Mouse (Mus musculus): ENCODE measurements around the gene Parp6.

The Parp6 gene

GRCm38 (mm10) chr9:59616622-59617306 lies at the start of gene Parp6:
Gene Parp6 (plus strand): TSS chr9:59617284.
- peak; percentile 99 for DNase-seq (ENCODE audit: low spot score)

- DNase-seq (ENCODE audit: low spot score): no peak
Observed at GRCm38 (mm10) chr9:59571852-59572251, 45.2 kb upstream of the Parp6 start.

GRCm38 (mm10) chr9:59577401-59577800 lies 39.7 kb upstream of the Parp6 start:
- no peak for DNase-seq (ENCODE audit: low spot score)

GRCm38 (mm10) chr9:59577844-59578504 lies 39.1 kb upstream of the Parp6 start, which contains the start of gene Celf6:
Gene Celf6 (plus strand): TSS chr9:59577917.
- peak; percentile 84 for DNase-seq (ENCODE audit: low spot score)

GRCm38 (mm10) chr9:59578505-59578867 lies 38.6 kb upstream of the Parp6 start:
- no peak for DNase-seq (ENCODE audit: low spot score)

GRCm38 (mm10) chr9:59584871-59585308 lies 32.2 kb upstream of the Parp6 start:
- DNase-seq (ENCODE audit: low spot score): peak; percentile 25

GRCm38 (mm10) chr9:59588252-59588651 lies 28.8 kb upstream of the Parp6 start:
- DNase-seq (ENCODE audit: low spot score): no peak

GRCm38 (mm10) chr9:59588710-59589671 lies 28.1 kb upstream of the Parp6 start:
- DNase-seq (ENCODE audit: low spot score): no peak

- no peak for DNase-seq (ENCODE audit: low spot score)
Observed at GRCm38 (mm10) chr9:59589703-59590439, 27.2 kb upstream of the Parp6 start.

GRCm38 (mm10) chr9:59601661-59602060 lies 15.4 kb upstream of the Parp6 start:
- no peak for DNase-seq (ENCODE audit: low spot score)

GRCm38 (mm10) chr9:59605967-59606366 lies 11.1 kb upstream of the Parp6 start:
- DNase-seq (ENCODE audit: low spot score): no peak

GRCm38 (mm10) chr9:59610950-59611349 lies 6.1 kb upstream of the Parp6 start:
- DNase-seq (ENCODE audit: low spot score): no peak

- no peak for DNase-seq (ENCODE audit: low spot score)
Observed at GRCm38 (mm10) chr9:59615797-59616196, 1.3 kb upstream of the Parp6 start.

- peak; percentile 33 for DNase-seq (ENCODE audit: low spot score)
Observed at GRCm38 (mm10) chr9:59617307-59617973, 356 bp downstream of the Parp6 start.

- no peak for DNase-seq (ENCODE audit: low spot score)
Observed at GRCm38 (mm10) chr9:59638372-59638771, 21.3 kb downstream of the Parp6 start.

- no peak for DNase-seq (ENCODE audit: low spot score)
Observed at GRCm38 (mm10) chr9:59639936-59640335, 22.9 kb downstream of the Parp6 start.

GRCm38 (mm10) chr9:59641320-59641719 lies 24.2 kb downstream of the Parp6 start:
- no peak for DNase-seq (ENCODE audit: low spot score)

- DNase-seq (ENCODE audit: low spot score): no peak
Observed at GRCm38 (mm10) chr9:59649911-59650310, 32.8 kb downstream of the Parp6 start.

GRCm38 (mm10) chr9:59653371-59653770 lies 36.3 kb downstream of the Parp6 start:
- peak; percentile 51 for DNase-seq (ENCODE audit: low spot score)

GRCm38 (mm10) chr9:59654450-59654983 lies 37.4 kb downstream of the Parp6 start:
- no peak for DNase-seq (ENCODE audit: low spot score)

Data from c-Kit-positive CD71-positive TER-119-positive erythroid progenitor cells, embryonic 14.5 days (primary cell).